Mouse (Mus musculus) ES-E14 (cell line): ENCODE results near the gene Cul3. TPM values are rescaled to one million over a fixed set of nuclear protein-coding genes. Genes with fewer than 3 reads are reported as not detected.

Experiments used
- DNase-seq: peaks from one replicate; pipeline ENCODE4 v3.0.0-alpha.2; 2013; ENCODE audit warnings: low read depth, low spot score
- H3K27ac ChIP-seq: 2 replicates; pipeline ENCODE4 v1.5.1; 2012; ENCODE audit warnings: low read depth, mild to moderate bottlenecking, low read length, moderate library complexity, mixed read lengths; ENCODE audit not compliant: poor library complexity, insufficient read depth, severe bottlenecking
- H3K36me3 ChIP-seq: 2 replicates; pipeline ENCODE4 v1.6.1; 2012; ENCODE audit warnings: mild to moderate bottlenecking, low read length, moderate library complexity, mixed read lengths; ENCODE audit not compliant: control insufficient read depth, poor library complexity, insufficient read depth, severe bottlenecking
- H3K4me1 ChIP-seq, 2 experiments: fragments of 150-350 bp in 1 of 2; sonication (generic) in 1 of 2; 2 replicates each; pipeline ENCODE4 v1.6.1; 2012; ENCODE audit warnings: low read length in 2 of 2, mild to moderate bottlenecking in 1 of 2, mixed read lengths in 1 of 2; ENCODE audit not compliant: control insufficient read depth in 2 of 2, insufficient read depth in 2 of 2, poor library complexity in 1 of 2
- H3K4me3 ChIP-seq, 2 experiments: fragments of 150-350 bp in 1 of 2; sonication (generic) in 1 of 2; 2 replicates each; pipeline ENCODE4 v1.5.1; 2012; ENCODE audit warnings: low read length in 2 of 2, low read depth in 1 of 2, mild to moderate bottlenecking in 1 of 2, mixed read lengths in 1 of 2; ENCODE audit not compliant: insufficient read depth in 1 of 2, poor library complexity in 1 of 2, severe bottlenecking in 1 of 2
- H3K9ac ChIP-seq: 2 replicates; pipeline ENCODE4 v1.6.1; 2012; ENCODE audit warnings: low read depth, mild to moderate bottlenecking, low read length, mixed read lengths; ENCODE audit not compliant: poor library complexity, insufficient read depth, severe bottlenecking
- H3K9me3 ChIP-seq: fragments of 150-350 bp; sonication (generic); 2 replicates; pipeline ENCODE4 v1.6.1; 2012; ENCODE audit warnings: low read depth, mild to moderate bottlenecking, low read length; ENCODE audit not compliant: control insufficient read depth, insufficient read depth
- CHD2 ChIP-seq: IDR thresholded peaks from 2 replicates; pipeline ENCODE4 v1.6.1; 2014; ENCODE audit warnings: mild to moderate bottlenecking, low read depth, low read length, inconsistent platforms
- HCFC1 ChIP-seq: IDR thresholded peaks from 2 replicates; pipeline ENCODE4 v1.6.1; 2012; ENCODE audit warnings: low read length, inconsistent platforms, borderline replicate concordance; ENCODE audit not compliant: insufficient read depth
- MAFK ChIP-seq: IDR thresholded peaks from 2 replicates; pipeline ENCODE4 v1.6.1; 2014; ENCODE audit warnings: mild to moderate bottlenecking, low read depth, low read length, inconsistent platforms; ENCODE audit not compliant: insufficient read depth
- ZC3H11A ChIP-seq: IDR thresholded peaks from 2 replicates; pipeline ENCODE4 v1.6.1; 2012; ENCODE audit warnings: low read depth, mild to moderate bottlenecking, inconsistent platforms, low read length, borderline replicate concordance
- ZNF384 ChIP-seq: IDR thresholded peaks from 2 replicates; pipeline ENCODE4 v1.6.1; 2012; ENCODE audit warnings: low read depth, low read length, inconsistent platforms
- in situ Hi-C, 2 experiments: fragments of 600-800 bp; cut with MboI; formaldehyde crosslinking; loops; one replicate each; pipeline ENCODE4 v1.15.1; 2025; ENCODE audit warnings: low sequenced_read_pairs in 2 of 2, inconsistent platforms in 1 of 2; ENCODE audit not compliant: unreplicated experiment in 2 of 2
- total RNA-seq: library from RNA; depleted of rRNA; stranded (reverse); fragments of 300-350 nt; gene quantifications from 2 replicates; pipeline ENCODE4 v1.2.3, GENCODE M21; 2012

Gene Cul3
- total RNA-seq, 1 experiment: 89.7 TPM

GRCm38 (mm10) chr1:80381302-80381701 lies 41.0 kb upstream of the Cul3 start:
- Histone ChIP-seq H3K4me1 (peaks cover 0 to 2% of the 10 kb centered on the region in 2 experiments; a peak in 1 of 4 replicates), H3K4me3 (no peak overlapping the region), H3K9me3 (no peaks in the 10 kb centered on the region), H3K9ac (no peak overlapping the region), H3K27ac (no peak overlapping the region), H3K36me3 (no peaks in the 10 kb centered on the region)
- TF ChIP-seq ZC3H11A (no peak), MAFK (no peak), HCFC1 (no peak), ZNF384 (0 out of 2 replicates have a peak, but pooled peaks have one; percentile 45), CHD2 (no peak)
- no peak for DNase-seq
- in situ Hi-C loops: no loop called here

- in situ Hi-C loops: no loop called here
- DNase-seq: no peak
- no peak overlapping the region for H3K9ac ChIP-seq
- no peak overlapping the region for H3K4me3 ChIP-seq
- H3K4me1 ChIP-seq: no peaks in the 10 kb centered on the region
- no peaks in the 10 kb centered on the region for H3K36me3 ChIP-seq
- H3K27ac ChIP-seq: no peak overlapping the region
- H3K9me3 ChIP-seq: no peaks in the 10 kb centered on the region
- TF ChIP-seq CHD2 (no peak), HCFC1 (no peak), ZNF384 (no peak), ZC3H11A (no peak), MAFK (no peak)
These were observed 31.7 kb upstream of the Cul3 start for GRCm38 (mm10) chr1:80372010-80372409.

- in situ Hi-C loops: no loop called here
- Histone ChIP-seq H3K4me3 (no peak overlapping the region), H3K9ac (no peak overlapping the region), H3K36me3 (no peaks in the 10 kb centered on the region), H3K9me3 (no peaks in the 10 kb centered on the region), H3K27ac (no peak overlapping the region), H3K4me1 (no peaks in the 10 kb centered on the region)
- TF ChIP-seq HCFC1 (no peak), CHD2 (no peak), ZC3H11A (no peak), MAFK (no peak), ZNF384 (no peak)
- DNase-seq: no peak
These were observed 31.1 kb upstream of the Cul3 start for GRCm38 (mm10) chr1:80371189-80371889.

- DNase-seq: no peak
- Histone ChIP-seq H3K4me3 (no peak overlapping the region), H3K9ac (no peak overlapping the region), H3K9me3 (no peaks in the 10 kb centered on the region), H3K36me3 (no peaks in the 10 kb centered on the region), H3K4me1 (no peaks in the 10 kb centered on the region), H3K27ac (no peak overlapping the region)
- no peak for TF ChIP-seq CHD2
- no peak for TF ChIP-seq ZC3H11A
- no peak for TF ChIP-seq HCFC1
- TF ChIP-seq MAFK: no peak
- no peak for TF ChIP-seq ZNF384
- in situ Hi-C loops: no loop called here
These were observed 23.2 kb upstream of the Cul3 start for GRCm38 (mm10) chr1:80363486-80363885.
